Mouse (Mus musculus) ovary, postnatal 10 days (tissue): ENCODE measurements around the gene Tcn2.

Experiments used
- DNase-seq: peaks from one replicate; pipeline ENCODE4 v3.0.0; 2022; ENCODE audit warnings: low spot score

Gene Tcn2

DNA sequence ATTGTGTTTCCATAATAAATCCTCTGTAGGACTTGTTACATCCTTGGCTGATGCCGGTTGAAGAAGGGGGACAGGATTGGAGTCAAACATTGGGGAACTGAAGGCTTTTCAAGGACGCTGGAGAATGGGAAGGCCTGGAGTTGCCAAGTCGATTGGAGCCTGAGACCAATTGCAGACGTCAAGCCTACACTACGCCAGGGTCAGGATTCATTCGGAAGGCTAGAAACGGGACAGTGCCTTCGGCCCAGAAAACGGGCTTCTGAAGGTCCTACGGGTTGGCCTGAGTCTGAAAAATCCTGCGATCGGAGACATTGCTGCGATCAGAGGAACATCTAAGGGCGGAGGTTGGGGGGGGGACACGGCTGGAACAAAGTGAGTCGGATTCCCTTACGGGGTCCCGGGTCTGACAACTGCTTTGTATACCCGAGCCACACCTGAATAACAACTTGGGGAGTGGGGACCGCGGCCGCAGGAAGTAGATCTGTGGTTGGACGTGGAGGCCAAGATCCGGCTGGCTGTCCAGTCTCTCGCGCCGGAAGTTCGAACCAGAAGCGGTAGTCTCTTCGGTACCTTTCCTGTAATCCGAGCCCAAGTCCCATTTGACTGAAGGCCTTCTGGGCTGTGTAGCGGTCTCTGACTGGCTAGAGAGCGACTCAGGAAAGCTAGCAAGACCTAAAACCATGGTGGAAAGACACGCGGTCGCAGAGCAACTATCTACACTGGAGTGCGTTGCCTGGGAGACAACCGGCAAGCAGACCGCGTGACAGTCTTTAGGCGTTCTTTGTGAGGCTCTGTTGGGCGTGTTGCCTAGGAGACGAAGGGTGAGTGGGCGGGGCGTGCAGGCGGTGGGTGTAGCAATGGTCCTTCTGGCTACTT lies 37.3 kb downstream of the Tcn2 start, which contains the start of the genes 4921536K21Rik and Dusp18:
TSS of gene 4921536K21Rik (minus strand) at position 693 of the 876 bp plus-strand sequence.
TSS of gene Dusp18 (plus strand) at position 835 of the 876 bp plus-strand sequence.
- DNase-seq: peak; percentile 70

- DNase-seq: no peak
These were observed 38.0 kb downstream of the Tcn2 start for GRCm38 (mm10) chr11:3893970-3894369.

GRCm38 (mm10) chr11:3887331-3887730 lies 44.6 kb downstream of the Tcn2 start:
- DNase-seq: no peak

DNA sequence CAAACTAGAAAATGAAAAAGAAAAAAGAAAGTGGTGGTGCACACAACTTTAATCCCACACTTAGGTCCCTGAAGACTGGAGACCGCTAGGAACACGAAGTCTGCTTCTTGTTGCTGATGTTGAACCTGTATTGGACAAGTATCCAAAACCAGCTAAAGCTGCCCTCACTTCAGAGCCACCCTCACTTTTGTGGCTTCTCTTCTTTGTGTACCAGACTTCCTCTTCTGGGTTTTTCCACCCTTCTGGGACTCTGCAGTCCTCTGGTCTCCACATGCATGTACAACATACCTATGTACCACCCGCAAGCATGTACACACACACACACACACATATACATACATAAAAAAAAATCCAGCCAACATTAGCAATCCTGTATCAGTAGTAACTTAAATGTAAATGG lies 48.2 kb downstream of the Tcn2 start:
- no peak for DNase-seq

- DNase-seq: peak; percentile 27
These were observed 52.1 kb downstream of the Tcn2 start for GRCm38 (mm10) chr11:3879836-3880235.

GRCm38 (mm10) chr11:3878660-3879059 lies 53.3 kb downstream of the Tcn2 start:
- no peak for DNase-seq

- DNase-seq: no peak
These were observed 55.5 kb downstream of the Tcn2 start for GRCm38 (mm10) chr11:3876419-3876818.
